Mouse (Mus musculus): ENCODE data around the gene Kcnk7.

DNA sequence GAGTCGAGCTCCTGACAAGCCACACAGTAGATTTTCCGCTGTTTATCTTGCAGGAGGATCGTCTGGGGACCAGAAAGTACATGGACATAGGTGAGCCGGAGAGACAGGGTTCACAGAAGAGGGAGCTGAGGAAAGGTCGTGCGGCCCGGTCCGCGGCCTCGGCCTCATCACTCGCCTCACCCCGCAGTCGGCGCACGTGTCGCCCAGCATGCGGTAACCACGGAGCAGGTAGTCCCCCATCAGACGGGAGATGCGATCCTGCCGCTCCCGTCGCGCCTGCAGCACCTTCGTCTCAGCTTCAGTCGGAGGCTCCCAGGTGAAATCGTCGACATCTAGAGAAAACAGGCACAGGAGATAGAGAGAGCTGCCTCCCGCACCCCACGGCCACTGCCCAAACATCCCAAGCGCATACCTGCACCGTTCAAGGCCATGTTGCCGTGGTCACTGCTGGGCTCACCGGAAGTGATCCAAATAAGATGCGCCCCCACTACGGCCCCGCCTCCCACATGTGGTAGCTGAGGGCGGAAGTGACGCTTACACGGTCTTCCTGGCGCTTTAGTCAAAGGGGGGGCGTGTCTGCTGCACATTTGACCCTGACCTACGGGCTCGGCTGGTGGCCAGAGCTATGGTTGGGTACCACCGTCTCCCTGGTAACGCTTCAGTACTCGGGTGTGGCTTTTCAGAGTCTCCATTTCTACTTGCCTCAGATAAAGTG lies 27.3 kb downstream of the Kcnk7 start:
- TF ChIP-seq POLR2A (IDR thresholded peaks at IDR 0.05; ENCODE audit: insufficient read depth, low read depth, low read length) (peak; percentile 71), CTCF (IDR thresholded peaks at IDR 0.05; ENCODE audit: insufficient read depth, low read depth, low read length) (no peak)

All from olfactory bulb, adult 2 months (tissue).